Mouse (Mus musculus) megakaryocyte, adult 5-6 weeks (primary cell): ENCODE measurements at regions not wholly inside any gene's neighbourhood (a gene's known extent, or its start where the extent isn't known, plus 50 kb on each side); places are given as distances from the start of the nearest gene placed in this dataset.
A peak's percentile ranks its signal among the peaks of the same experiment; 100 is the strongest.
"Not testable (repeated sequence)": the region's sequence is repeated elsewhere in the genome, so short reads cannot be mapped to it uniquely, and the experiment has no call there.

ENCODE experiments used
- ATAC-seq: 2 replicates; pipeline ENCODE4 v1.8.0; 2016; ENCODE audit warnings: mild to moderate bottlenecking, inconsistent platforms; ENCODE audit not compliant: poor library complexity, severe bottlenecking

- ATAC-seq: not testable (repeated sequence)
Measured at GRCm38 (mm10) chr2:129949786-129950185, 62.4 kb upstream of the Tgm3 start.

DNA sequence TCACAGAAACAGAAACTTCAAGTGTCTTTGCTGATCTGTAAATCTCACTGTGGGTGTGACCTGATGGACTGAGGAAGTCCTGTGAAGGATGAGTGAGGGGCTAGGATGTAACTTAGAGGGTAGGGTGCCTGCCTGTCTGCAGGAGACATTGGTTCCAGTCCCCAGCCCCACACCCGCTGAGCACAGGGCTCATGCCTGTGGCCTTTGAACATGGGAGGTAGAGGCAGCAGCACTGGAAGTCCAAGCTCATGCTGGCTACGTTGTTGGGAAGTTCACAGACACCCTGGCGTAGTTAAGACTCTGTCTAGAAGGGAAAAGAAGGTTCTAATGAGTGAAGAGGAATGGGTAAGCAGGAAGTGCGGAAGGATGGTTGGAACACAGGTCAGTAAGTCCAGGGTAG, 59.7 kb upstream of the Tgm3 start:
- no peak for ATAC-seq

GRCm38 (mm10) chr2:129955260-129955691, 56.9 kb upstream of the Tgm3 start:
- ATAC-seq: no peak

GRCm38 (mm10) chr2:129958120-129958519, 54.0 kb upstream of the Tgm3 start:
- ATAC-seq: no peak

DNA sequence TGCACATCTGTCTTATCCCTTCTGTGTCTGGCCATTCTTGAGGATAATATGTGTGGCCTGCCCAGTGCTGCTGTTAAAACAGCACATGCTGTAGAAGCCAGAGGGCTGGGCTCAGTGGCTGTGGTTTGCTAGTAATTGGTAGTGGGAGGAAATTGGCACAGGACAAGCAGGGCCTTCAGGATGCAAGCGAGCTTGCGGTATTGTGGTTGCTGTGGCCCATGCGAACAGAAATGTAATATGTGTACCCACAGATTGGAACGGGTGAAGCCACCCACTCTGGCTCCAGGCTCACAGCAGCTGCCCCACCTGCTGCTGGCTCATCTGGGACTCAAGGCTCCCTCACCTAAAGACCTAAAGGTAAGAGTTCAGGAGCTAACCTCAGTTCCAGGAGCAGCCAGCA, 51.8 kb upstream of the Tgm3 start:
- ATAC-seq: peak; percentile 67

DNA sequence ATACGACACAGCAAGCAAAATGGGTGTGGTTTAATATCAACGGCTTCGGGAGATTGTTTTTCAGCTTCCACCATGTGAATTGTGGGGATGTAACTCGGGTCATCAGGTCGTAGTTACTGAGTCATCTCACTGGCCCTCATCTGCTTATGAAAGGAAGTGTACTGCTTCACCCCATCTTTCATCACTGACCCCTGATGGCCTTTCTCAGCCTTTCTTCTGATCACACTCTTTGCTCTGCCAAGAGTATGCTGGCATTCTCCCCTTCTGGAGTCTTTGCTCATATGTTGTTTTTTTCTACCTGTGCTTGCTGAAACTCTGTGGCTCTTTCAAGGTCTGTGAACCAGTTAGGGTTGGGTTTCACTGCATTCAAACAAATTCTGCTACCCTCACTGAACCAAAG, 50.6 kb upstream of the Tgm3 start:
- ATAC-seq: no peak
